In the genomic region with DNA sequence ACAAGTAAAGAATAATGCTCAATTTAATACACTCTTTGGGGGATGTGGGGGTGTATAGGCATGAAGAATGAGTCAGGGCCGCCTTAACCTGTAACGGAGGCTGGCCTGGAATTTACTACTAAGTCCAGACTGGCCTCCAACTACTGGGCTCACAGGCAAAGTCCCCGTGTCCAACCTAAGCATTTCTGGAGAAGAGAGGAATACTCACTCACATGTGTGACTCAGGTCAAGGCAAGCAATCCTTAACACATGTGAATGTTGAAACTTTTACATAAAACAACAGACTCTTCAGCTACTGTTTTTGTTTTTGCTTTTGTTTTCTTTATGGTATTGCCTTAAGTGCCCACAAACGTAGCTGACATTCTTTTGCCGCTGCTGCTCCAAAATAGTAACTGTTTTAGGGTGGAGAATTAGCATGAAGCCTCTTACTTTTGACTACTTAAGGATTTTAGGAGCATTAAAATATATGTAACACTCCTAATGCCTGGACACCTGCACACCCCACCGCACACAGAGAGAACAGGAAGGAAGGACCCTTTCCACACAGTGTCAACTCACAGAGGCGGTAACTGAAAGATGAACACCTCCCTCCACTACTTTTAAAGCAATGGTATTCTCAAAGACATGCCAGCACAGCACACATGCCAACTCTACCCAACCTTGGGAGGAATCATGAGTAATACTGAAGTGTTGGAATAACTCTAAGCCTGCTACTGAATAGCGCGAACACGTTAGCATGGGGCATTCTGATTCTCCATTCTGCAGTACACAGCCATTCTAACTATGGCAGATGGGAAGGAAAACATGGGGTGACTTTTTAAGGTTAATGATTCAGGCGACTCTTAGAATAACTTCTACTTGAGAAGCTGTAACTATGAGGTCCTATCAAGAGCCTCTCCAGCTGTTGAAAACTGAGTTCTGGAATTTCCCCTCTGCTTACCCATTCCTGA, we compare ENCODE assay signal across 8 mouse cellular contexts. TPM values are rescaled to one million over a fixed set of nuclear protein-coding genes. Genes with fewer than 3 reads are reported as not detected.
A peak's percentile ranks its signal among the peaks of the same experiment; 100 is the strongest.
DNase-seq lines count a peak whose midpoint lies in the region; ATAC-seq lines count a peak whose summit lies in the region.

No protein-coding gene starts in this region.

- no peak for ATAC-seq in neural tube, embryonic 11.5 days (ENCODE audit: insufficient read depth, low FRiP score, low TSS enrichment)
- ATAC-seq in forebrain, embryonic 14.5 days: no peak
- no peak for ATAC-seq in liver, embryonic 13.5 days (ENCODE audit: low read depth)

- H3K27me3 ChIP-seq in neural tube, embryonic 11.5 days (ENCODE audit: control insufficient read depth, insufficient read depth, low read length): no peaks in the 10 kb centered on the region
- no peaks in the 10 kb centered on the region for H3K27me3 ChIP-seq in forebrain, embryonic 14.5 days (replicated peaks; ENCODE audit: control insufficient read depth, insufficient read depth, low read length)
- no peaks in the 10 kb centered on the region for H3K27me3 ChIP-seq in liver, embryonic 13.5 days

- no peak overlapping the region for H3K27ac ChIP-seq in neural tube, embryonic 11.5 days (ENCODE audit: low read depth, low read length)
- no peak overlapping the region for H3K27ac ChIP-seq in forebrain, embryonic 14.5 days (ENCODE audit: low read depth, low read length)
- H3K27ac ChIP-seq in liver, embryonic 13.5 days: no peak overlapping the region

- no peak overlapping the region for H3K9ac ChIP-seq in neural tube, embryonic 11.5 days (ENCODE audit: low read length)
- peak overlapping the region; percentile 83; the same call in 1 of the 2 replicates for H3K9ac ChIP-seq in forebrain, embryonic 14.5 days (ENCODE audit: low read length)
- H3K9ac ChIP-seq in liver, embryonic 13.5 days: peak overlapping the region; percentile 87

- WGBS in neural tube, embryonic 11.5 days: 90% methylated on average over 11 of the region's 11 CpGs
- WGBS in forebrain, embryonic 14.5 days: 90% methylated on average over 11 of the region's 11 CpGs
- WGBS in liver, embryonic 13.5 days (ENCODE audit: insufficient replicate concordance): 68% methylated on average over 11 of the region's 11 CpGs

- peak overlapping the region; percentile 79; the same call in 1 of the 2 replicates for H3K4me3 ChIP-seq in neural tube, embryonic 11.5 days (ENCODE audit: low read depth, low read length)
- H3K4me3 ChIP-seq in forebrain, embryonic 14.5 days (ENCODE audit: low read depth, low read length): peak overlapping the region; percentile 79
- peak overlapping the region; percentile 90 for H3K4me3 ChIP-seq in liver, embryonic 13.5 days (replicated peaks)

- no peaks in the 10 kb centered on the region for H3K9me3 ChIP-seq in neural tube, embryonic 11.5 days (ENCODE audit: control insufficient read depth, low read length)
- H3K9me3 ChIP-seq in forebrain, embryonic 14.5 days (replicated peaks; ENCODE audit: control insufficient read depth, low read length): no peaks in the 10 kb centered on the region
- no peaks in the 10 kb centered on the region for H3K9me3 ChIP-seq in liver, embryonic 13.5 days (replicated peaks)

- H3K4me1 ChIP-seq in neural tube, embryonic 11.5 days (ENCODE audit: control insufficient read depth, insufficient read depth, low read length): peaks cover 3% of the 10 kb centered on the region; the same call in 1 of the 2 replicates
- H3K4me1 ChIP-seq in forebrain, embryonic 14.5 days (ENCODE audit: control insufficient read depth, insufficient read depth, low read length): peaks cover 6% of the 10 kb centered on the region
- peaks cover 60% of the 10 kb centered on the region for H3K4me1 ChIP-seq in liver, embryonic 13.5 days (replicated peaks)

- H3K36me3 ChIP-seq in neural tube, embryonic 11.5 days (ENCODE audit: control insufficient read depth, insufficient read depth, low read length): no peaks in the 10 kb centered on the region
- no peaks in the 10 kb centered on the region for H3K36me3 ChIP-seq in forebrain, embryonic 14.5 days (ENCODE audit: control insufficient read depth, insufficient read depth, low read length)
- peaks cover 5% of the 10 kb centered on the region; the same call in 1 of the 2 replicates for H3K36me3 ChIP-seq in liver, embryonic 13.5 days

- DNase-seq in neural tube, embryonic 11.5 days (ENCODE audit: low spot score): no peak
- no peak for DNase-seq in neural tube, embryonic 10.5 days (ENCODE audit: extremely low spot score, low spot score)
- no peak for DNase-seq in forebrain, embryonic 14.5 days (ENCODE audit: low spot score)
- no peak for DNase-seq in liver, embryonic 13.5 days
- peak; percentile 50 for DNase-seq in thymus, postnatal 25 days
- no peak for DNase-seq in embryo, embryonic 11 days
- no peak for DNase-seq in testis, postnatal 10 days (ENCODE audit: low spot score)
- no peak for DNase-seq in cerebellum, adult 8-10 months

- peak overlapping the region; percentile 50 for H3K4me2 ChIP-seq in neural tube, embryonic 11.5 days (ENCODE audit: low read depth)
- peak overlapping the region; percentile 80 for H3K4me2 ChIP-seq in forebrain, embryonic 14.5 days (ENCODE audit: low read length)
- peak overlapping the region; percentile 95 for H3K4me2 ChIP-seq in liver, embryonic 13.5 days

RNA-seq across cellular contexts. Expression of gene Lrch1, which starts 2.1 kb away (rescaled TPM):
- 8.6 and 12.2 TPM in 2 replicates for polyA plus RNA-seq in neural tube, embryonic 11.5 days (2014; fragmentation: Nextera tagmentation; extraction: Ambion mirVana)
- polyA plus RNA-seq in forebrain, embryonic 14.5 days (2014; fragmentation: Nextera tagmentation; extraction: Ambion mirVana): 6.8 and 10.7 TPM in 2 replicates
- 4.3 and 5.3 TPM in 2 replicates for polyA plus RNA-seq in liver, embryonic 13.5 days (2015; fragmentation: Nextera tagmentation; extraction: Ambion mirVana)
